Mouse (Mus musculus) embryonic fibroblast, embryonic 13.5 days (primary cell): ENCODE measurements around the gene Adgrg3.

Experiments used
- CTCF ChIP-seq: IDR thresholded peaks from 2 replicates; pipeline ENCODE4 v1.5.1; 2011; ENCODE audit warnings: mild to moderate bottlenecking, control low read depth, low read length, moderate library complexity, borderline replicate concordance; ENCODE audit not compliant: insufficient read depth
- POLR2A ChIP-seq: IDR thresholded peaks from 2 replicates; pipeline ENCODE4 v1.6.1; 2011; ENCODE audit warnings: low read depth, mild to moderate bottlenecking, control low read depth, low read length, moderate library complexity

DNA sequence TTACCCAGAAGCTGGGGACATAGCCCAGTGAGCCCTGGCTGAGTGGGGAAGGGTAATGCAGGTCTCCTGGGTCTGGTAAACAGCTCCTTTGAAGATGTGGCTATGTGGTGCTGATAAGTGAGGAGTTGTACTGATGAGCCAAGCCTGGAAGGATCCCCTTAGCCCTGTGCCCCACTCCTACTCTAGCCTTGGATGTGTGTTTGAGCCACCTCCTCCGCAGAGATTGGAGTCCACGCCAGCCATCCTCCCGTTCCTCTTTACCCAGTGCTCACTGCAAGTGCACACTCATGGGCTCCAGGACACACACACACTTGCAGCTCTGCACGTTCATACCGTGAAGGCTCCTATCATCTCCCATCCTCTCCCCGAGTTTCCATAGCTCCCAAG, 19.6 kb upstream of the Adgrg3 start:
- TF ChIP-seq POLR2A (no peak), CTCF (no peak)
